Mouse (Mus musculus) C2C12 (cell line): ENCODE results near the gene Rgma. TPM values are rescaled to one million over a fixed set of nuclear protein-coding genes. Genes with fewer than 3 reads are reported as not detected.

ENCODE experiments used
- H3K27me3 ChIP-seq: one replicate; pipeline ENCODE4 v1.6.1; 2011; ENCODE audit not compliant: control insufficient read depth, insufficient read depth, insufficient read length
- H3K36me3 ChIP-seq: one replicate; pipeline ENCODE4 v1.6.1; 2011; ENCODE audit not compliant: control insufficient read depth, insufficient read depth
- H3K4me3 ChIP-seq: one replicate; pipeline ENCODE4 v1.5.1; 2011; ENCODE audit warnings: mild to moderate bottlenecking, control low read depth; ENCODE audit not compliant: poor library complexity, insufficient read depth, severe bottlenecking
- H3K79me2 ChIP-seq: one replicate; pipeline ENCODE4 v1.6.1; 2011; ENCODE audit not compliant: control insufficient read depth, insufficient read depth
- H3K79me3 ChIP-seq: one replicate; pipeline ENCODE4 v1.6.1; 2011; ENCODE audit warnings: low read depth, control low read depth
- H3ac ChIP-seq: one replicate; pipeline ENCODE3; 2011; ENCODE audit warnings: low read depth; ENCODE audit not compliant: control insufficient read depth, insufficient read length
- CEBPB ChIP-seq: IDR thresholded peaks from one replicate; pipeline ENCODE4 v1.6.1; 2011; ENCODE audit warnings: low read depth, mild to moderate bottlenecking, control low read depth, moderate library complexity
- CTCF ChIP-seq: IDR thresholded peaks from one replicate; pipeline ENCODE4 v1.5.1; 2011; ENCODE audit not compliant: control insufficient read depth, insufficient read depth, insufficient read length
- FOSL1 ChIP-seq: IDR thresholded peaks from one replicate; pipeline ENCODE4 v1.8.0; 2011; ENCODE audit warnings: mild to moderate bottlenecking, low read length; ENCODE audit not compliant: poor library complexity, insufficient read depth, severe bottlenecking
- MAX ChIP-seq: IDR thresholded peaks from one replicate; pipeline ENCODE4 v1.6.1; 2011; ENCODE audit warnings: mild to moderate bottlenecking, control low read depth
- MYOD1 ChIP-seq: IDR thresholded peaks from one replicate; pipeline ENCODE4 v1.6.1; 2011; ENCODE audit warnings: low read depth; ENCODE audit not compliant: control insufficient read depth, insufficient read length
- MYOG ChIP-seq: IDR thresholded peaks from one replicate; pipeline ENCODE4 v1.6.1; 2011; ENCODE audit not compliant: control insufficient read depth, insufficient read length; ENCODE audit errors: extremely low read depth
- USF1 ChIP-seq: IDR thresholded peaks from one replicate; pipeline ENCODE4 v1.6.1; 2011; ENCODE audit warnings: low read depth, mild to moderate bottlenecking, control low read depth, moderate library complexity
- polyA plus RNA-seq: library from polyadenylated mRNA; unstranded; fragments of >200 nt; fragmentation: generic; extraction: Trizol; gene quantifications from one replicate; pipeline ENCODE4 v1.2.1, GENCODE M21; 2012; ENCODE audit warnings: missing spikeins

The Rgma gene
- polyA plus RNA-seq, 1 experiment, result 1.4 TPM

- Histone ChIP-seq H3K27me3 (no peaks in the 10 kb centered on the region), H3K36me3 (no peaks in the 10 kb centered on the region), H3K79me3 (no peaks in the 10 kb centered on the region), H3ac (peak overlapping the region; percentile 15), H3K79me2 (no peaks in the 10 kb centered on the region), H3K4me3 (no peak overlapping the region)
- TF ChIP-seq MAX (no peak), FOSL1 (no peak), CEBPB (no peak), CTCF (no peak), MYOG (no peak), MYOD1 (no peak), USF1 (no peak)
Observed at GRCm38 (mm10) chr7:73400051-73400916, 25.0 kb downstream of the Rgma start.

- no peak for TF ChIP-seq MAX
- no peak for TF ChIP-seq MYOD1
- TF ChIP-seq FOSL1, result no peak
- no peak for TF ChIP-seq CEBPB
- TF ChIP-seq MYOG, result no peak
- no peak for TF ChIP-seq USF1
- TF ChIP-seq CTCF, result no peak
- no peaks in the 10 kb centered on the region for H3K79me2 ChIP-seq
- no peaks in the 10 kb centered on the region for H3K36me3 ChIP-seq
Observed at GRCm38 (mm10) chr7:73402106-73402505, 26.8 kb downstream of the Rgma start.

GRCm38 (mm10) chr7:73402671-73403070 lies 27.4 kb downstream of the Rgma start:
- H3K27me3 ChIP-seq, result no peaks in the 10 kb centered on the region
- H3K4me3 ChIP-seq, result no peak overlapping the region
- TF ChIP-seq MAX (no peak), CEBPB (no peak), MYOG (no peak), USF1 (no peak), MYOD1 (peak; percentile 39), CTCF (no peak), FOSL1 (no peak)
- no peaks in the 10 kb centered on the region for H3K79me3 ChIP-seq
- H3K36me3 ChIP-seq, result no peaks in the 10 kb centered on the region
- no peak overlapping the region for H3ac ChIP-seq
- no peaks in the 10 kb centered on the region for H3K79me2 ChIP-seq

More at GRCm38 (mm10) chr7:73402106-73402505, 26.8 kb downstream of the Rgma start:
- Histone ChIP-seq H3K79me3 (no peaks in the 10 kb centered on the region), H3K4me3 (no peak overlapping the region), H3K27me3 (no peaks in the 10 kb centered on the region), H3ac (no peak overlapping the region)

GRCm38 (mm10) chr7:73403538-73403937 lies 28.2 kb downstream of the Rgma start:
- Histone ChIP-seq H3K27me3 (no peaks in the 10 kb centered on the region), H3K79me2 (no peaks in the 10 kb centered on the region), H3K79me3 (no peaks in the 10 kb centered on the region), H3ac (no peak overlapping the region), H3K36me3 (no peaks in the 10 kb centered on the region), H3K4me3 (no peak overlapping the region)
- TF ChIP-seq MAX, result no peak
- no peak for TF ChIP-seq FOSL1
- no peak for TF ChIP-seq MYOG
- TF ChIP-seq CEBPB, result no peak
- TF ChIP-seq MYOD1, result no peak
- no peak for TF ChIP-seq CTCF
- no peak for TF ChIP-seq USF1

GRCm38 (mm10) chr7:73405550-73405949 lies 30.2 kb downstream of the Rgma start:
- H3ac ChIP-seq, result no peak overlapping the region
- no peaks in the 10 kb centered on the region for H3K79me3 ChIP-seq
- no peak overlapping the region for H3K4me3 ChIP-seq
- no peaks in the 10 kb centered on the region for H3K27me3 ChIP-seq
- no peak for TF ChIP-seq MAX
- TF ChIP-seq FOSL1, result no peak
- TF ChIP-seq MYOG, result no peak
- TF ChIP-seq USF1, result no peak
- TF ChIP-seq CEBPB, result no peak
- TF ChIP-seq MYOD1, result no peak
- TF ChIP-seq CTCF, result no peak
- H3K36me3 ChIP-seq, result no peaks in the 10 kb centered on the region
- no peaks in the 10 kb centered on the region for H3K79me2 ChIP-seq
